Mouse (Mus musculus): ENCODE results near the gene Rnf225. TPM values are rescaled to one million over a fixed set of nuclear protein-coding genes. Genes with fewer than 3 reads are reported as not detected.

Rnf225 gene
- total and polyA plus RNA-seq, 2 experiments, result 0.09 to 0.65 TPM

DNA sequence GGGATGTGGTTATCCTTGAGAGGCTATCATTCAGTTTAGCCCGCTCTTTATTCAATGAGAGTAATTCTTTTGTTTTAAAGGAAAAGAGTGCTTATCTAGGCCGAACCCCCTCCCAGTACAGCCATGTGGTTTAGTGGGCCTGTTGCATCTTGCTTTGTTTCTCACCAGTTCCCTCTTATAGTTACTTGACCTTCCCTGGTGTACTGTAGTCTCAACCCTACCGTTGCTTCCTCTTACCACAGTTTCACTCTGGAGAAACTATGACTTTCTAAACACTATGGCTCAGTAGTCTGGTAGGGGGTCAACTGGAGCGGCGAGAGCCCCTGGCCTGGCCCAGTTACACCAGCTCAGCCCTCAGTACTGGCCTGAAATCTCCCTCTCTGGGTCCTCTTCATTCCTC lies 39.6 kb upstream of the Rnf225 start:
- Histone ChIP-seq H3K79me2 (ENCODE audit: control insufficient read depth, insufficient read depth, low read length) (no peaks in the 10 kb centered on the region), H3K36me3 (ENCODE audit: control insufficient read depth, insufficient read depth, low read length) (peaks cover 33% of the 10 kb centered on the region), H3K27me3 (ENCODE audit: control insufficient read depth, insufficient read depth, low read length) (no peaks in the 10 kb centered on the region), H3K27ac (replicated peaks; ENCODE audit: insufficient read depth, low read depth, low read length) (no peak overlapping the region), H3K4me3 (ENCODE audit: insufficient read depth, low read depth, low read length) (no peak overlapping the region), H3K4me1 (ENCODE audit: control insufficient read depth, insufficient read depth, low read length) (no peaks in the 10 kb centered on the region), H3K9ac (ENCODE audit: low read depth, low read length) (no peak overlapping the region)
- no peak for DNase-seq (ENCODE audit: extremely low read depth, low read depth, low spot score)
- WGBS, result 93% methylated on average over 5 of the region's 5 CpGs
- TF ChIP-seq CTCF (IDR thresholded peaks at IDR 0.05; ENCODE audit: low read depth, low read length), result no peak
- no peak for TF ChIP-seq POLR2A (IDR thresholded peaks at IDR 0.05; ENCODE audit: extremely low read depth, insufficient read depth, low read length)

- no peak overlapping the region for H3K27ac ChIP-seq (replicated peaks; ENCODE audit: insufficient read depth, low read depth, low read length)
- H3K4me3 ChIP-seq (ENCODE audit: insufficient read depth, low read depth, low read length), result no peak overlapping the region
- DNase-seq (ENCODE audit: extremely low read depth, low read depth, low spot score), result no peak
- H3K36me3 ChIP-seq (ENCODE audit: control insufficient read depth, insufficient read depth, low read length), result peaks cover 27% of the 10 kb centered on the region
- no peaks in the 10 kb centered on the region for H3K27me3 ChIP-seq (ENCODE audit: control insufficient read depth, insufficient read depth, low read length)
- no peaks in the 10 kb centered on the region for H3K79me2 ChIP-seq (ENCODE audit: control insufficient read depth, insufficient read depth, low read length)
- no peaks in the 10 kb centered on the region for H3K4me1 ChIP-seq (ENCODE audit: control insufficient read depth, insufficient read depth, low read length)
- H3K9ac ChIP-seq (ENCODE audit: low read depth, low read length), result no peak overlapping the region
- WGBS, result 94% methylated on average over 14 of the region's 14 CpGs
- TF ChIP-seq CTCF (IDR thresholded peaks at IDR 0.05; ENCODE audit: low read depth, low read length) (no peak), POLR2A (IDR thresholded peaks at IDR 0.05; ENCODE audit: extremely low read depth, insufficient read depth, low read length) (no peak)
These were observed 36.3 kb upstream of the Rnf225 start for GRCm38 (mm10) chr7:12890928-12891327.

DNA sequence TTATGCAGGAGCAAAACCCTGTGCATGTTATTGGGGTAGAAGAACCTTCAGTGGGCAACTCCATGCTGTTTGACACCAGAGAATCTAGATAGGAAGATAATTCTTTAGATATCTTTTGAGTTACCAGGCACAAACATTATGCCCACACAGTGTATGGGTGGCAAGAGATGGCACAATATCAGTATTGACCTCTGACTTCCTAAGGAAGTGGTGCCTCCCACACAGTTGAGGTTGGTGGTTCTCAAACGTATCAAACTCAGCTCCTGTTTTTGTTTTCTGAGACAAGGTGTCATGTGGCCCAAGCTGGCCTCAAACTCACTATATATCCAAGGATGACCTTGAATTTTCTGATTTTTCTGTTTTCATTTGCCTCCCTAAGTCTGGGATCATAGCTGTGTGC lies 35.9 kb upstream of the Rnf225 start:
- Histone ChIP-seq H3K27ac (replicated peaks; ENCODE audit: insufficient read depth, low read depth, low read length) (no peak overlapping the region), H3K27me3 (ENCODE audit: control insufficient read depth, insufficient read depth, low read length) (no peaks in the 10 kb centered on the region), H3K4me1 (ENCODE audit: control insufficient read depth, insufficient read depth, low read length) (no peaks in the 10 kb centered on the region), H3K36me3 (ENCODE audit: control insufficient read depth, insufficient read depth, low read length) (peaks cover 25% of the 10 kb centered on the region), H3K9ac (ENCODE audit: low read depth, low read length) (no peak overlapping the region), H3K4me3 (ENCODE audit: insufficient read depth, low read depth, low read length) (no peak overlapping the region), H3K79me2 (ENCODE audit: control insufficient read depth, insufficient read depth, low read length) (no peaks in the 10 kb centered on the region)
- TF ChIP-seq POLR2A (IDR thresholded peaks at IDR 0.05; ENCODE audit: extremely low read depth, insufficient read depth, low read length) (no peak), CTCF (IDR thresholded peaks at IDR 0.05; ENCODE audit: low read depth, low read length) (no peak)
- no peak for DNase-seq (ENCODE audit: extremely low read depth, low read depth, low spot score)
- 58% methylated on average over 1 of the region's 1 CpGs for WGBS

DNA sequence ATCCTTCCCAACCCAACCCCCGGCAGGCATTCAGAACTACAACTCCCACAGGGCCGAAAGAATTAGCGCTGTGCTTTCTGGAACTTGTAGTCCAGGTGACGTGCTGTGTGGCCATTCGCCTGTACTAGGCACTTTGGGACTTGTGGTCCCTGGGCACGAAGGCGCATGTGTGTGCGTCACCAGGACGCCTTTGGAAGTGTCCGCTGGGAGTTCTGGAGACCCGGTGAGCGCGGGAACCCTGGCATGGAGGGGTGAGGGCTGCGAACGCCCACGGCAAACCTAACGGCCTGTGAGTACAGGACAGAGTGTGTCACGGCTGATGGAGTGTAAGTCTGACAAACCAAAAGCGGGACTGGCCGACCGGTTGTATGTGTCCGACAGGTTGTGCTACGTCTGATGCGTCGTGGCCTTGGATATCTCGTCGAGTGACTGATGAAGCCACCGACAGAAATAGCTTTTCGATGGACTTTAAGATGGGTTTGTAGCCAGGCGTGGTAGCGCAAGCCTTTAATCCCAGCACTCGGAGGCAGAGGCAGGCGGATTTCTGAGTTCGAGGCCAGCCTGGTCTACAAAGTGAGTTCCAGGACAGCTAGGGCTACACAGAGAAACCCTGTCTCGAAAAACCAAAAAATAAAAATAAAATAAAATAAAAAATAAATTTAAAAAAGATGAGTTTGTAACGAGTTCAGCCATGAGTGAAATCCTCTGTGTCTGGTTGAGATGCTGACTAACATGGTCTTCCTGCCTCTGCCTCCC lies 29.4 kb upstream of the Rnf225 start, which contains the start of gene Zscan22:
Gene Zscan22, plus strand, starts transcription at position 161 of the 756 bp plus-strand sequence.
- peak; percentile 97 for DNase-seq (ENCODE audit: extremely low read depth, low read depth, low spot score)
- Histone ChIP-seq H3K36me3 (ENCODE audit: control insufficient read depth, insufficient read depth, low read length) (peaks cover 3% of the 10 kb centered on the region; the same call in 1 of the 2 replicates), H3K27me3 (ENCODE audit: control insufficient read depth, insufficient read depth, low read length) (no peaks in the 10 kb centered on the region), H3K9ac (ENCODE audit: low read depth, low read length) (peak within 1 kb of the TSS; percentile 77), H3K4me1 (ENCODE audit: control insufficient read depth, insufficient read depth, low read length) (peaks cover 6% of the 10 kb centered on the region; the same call in 1 of the 2 replicates), H3K4me3 (ENCODE audit: insufficient read depth, low read depth, low read length) (peak within 1 kb of the TSS; percentile 79), H3K79me2 (ENCODE audit: control insufficient read depth, insufficient read depth, low read length) (peaks cover 7% of the 10 kb centered on the region; the same call in 1 of the 2 replicates), H3K27ac (replicated peaks; ENCODE audit: insufficient read depth, low read depth, low read length) (no peak within 1 kb of the TSS; the same call in 1 of the 2 replicates)
- WGBS, result 4% methylated on average over 36 of the region's 36 CpGs
- TF ChIP-seq CTCF (IDR thresholded peaks at IDR 0.05; ENCODE audit: low read depth, low read length) (no peak), POLR2A (IDR thresholded peaks at IDR 0.05; ENCODE audit: extremely low read depth, insufficient read depth, low read length) (peak; percentile 45; the same call in 1 of the 2 replicates)

- Histone ChIP-seq H3K27ac (replicated peaks; ENCODE audit: insufficient read depth, low read depth, low read length) (no peak overlapping the region), H3K4me3 (ENCODE audit: insufficient read depth, low read depth, low read length) (no peak overlapping the region), H3K27me3 (ENCODE audit: control insufficient read depth, insufficient read depth, low read length) (no peaks in the 10 kb centered on the region), H3K4me1 (ENCODE audit: control insufficient read depth, insufficient read depth, low read length) (peaks cover 8% of the 10 kb centered on the region; the same call in 1 of the 2 replicates), H3K79me2 (ENCODE audit: control insufficient read depth, insufficient read depth, low read length) (peaks cover 7% of the 10 kb centered on the region; the same call in 1 of the 2 replicates), H3K36me3 (ENCODE audit: control insufficient read depth, insufficient read depth, low read length) (peaks cover 8% of the 10 kb centered on the region; the same call in 1 of the 2 replicates), H3K9ac (ENCODE audit: low read depth, low read length) (no peak overlapping the region)
- DNase-seq (ENCODE audit: extremely low read depth, low read depth, low spot score), result no peak
- WGBS, result 91% methylated on average over 5 of the region's 5 CpGs
- TF ChIP-seq POLR2A (IDR thresholded peaks at IDR 0.05; ENCODE audit: extremely low read depth, insufficient read depth, low read length) (no peak), CTCF (IDR thresholded peaks at IDR 0.05; ENCODE audit: low read depth, low read length) (no peak)
These were observed 25.7 kb upstream of the Rnf225 start for GRCm38 (mm10) chr7:12901517-12901916.

- H3K4me3 ChIP-seq (ENCODE audit: insufficient read depth, low read depth, low read length), result no peak overlapping the region
- no peaks in the 10 kb centered on the region for H3K27me3 ChIP-seq (ENCODE audit: control insufficient read depth, insufficient read depth, low read length)
- no peak for DNase-seq (ENCODE audit: extremely low read depth, low read depth, low spot score)
- peaks cover 10% of the 10 kb centered on the region; the same call in 1 of the 2 replicates for H3K36me3 ChIP-seq (ENCODE audit: control insufficient read depth, insufficient read depth, low read length)
- WGBS, result 80% methylated on average over 10 of the region's 10 CpGs
- TF ChIP-seq CTCF (IDR thresholded peaks at IDR 0.05; ENCODE audit: low read depth, low read length), result no peak
- no peak for TF ChIP-seq POLR2A (IDR thresholded peaks at IDR 0.05; ENCODE audit: extremely low read depth, insufficient read depth, low read length)
- H3K9ac ChIP-seq (ENCODE audit: low read depth, low read length), result no peak overlapping the region
- H3K27ac ChIP-seq (replicated peaks; ENCODE audit: insufficient read depth, low read depth, low read length), result no peak overlapping the region
- H3K4me1 ChIP-seq (ENCODE audit: control insufficient read depth, insufficient read depth, low read length), result 0 out of 2 replicates have a peak, but pooled peaks cover 2% of the 10 kb centered on the region
- peaks cover 3% of the 10 kb centered on the region; the same call in 1 of the 2 replicates for H3K79me2 ChIP-seq (ENCODE audit: control insufficient read depth, insufficient read depth, low read length)
These were observed 23.6 kb upstream of the Rnf225 start for GRCm38 (mm10) chr7:12903623-12904022.
